Mouse (Mus musculus): ENCODE measurements around the gene Ins2. TPM values are rescaled to one million over a fixed set of nuclear protein-coding genes. Genes with fewer than 3 reads are reported as not detected.

The Ins2 gene
- total RNA-seq, 1 experiment from 2014 or later = not detected

Other genes starting within 250 kb of the Ins2 start
- gene Tnnt3, start 244.5 kb downstream of the Ins2 start, total RNA-seq (2017) = 1.2 TPM in 1 of 2 replicates, not detected in the other
- gene Mrpl23, start 210.7 kb downstream of the Ins2 start, total RNA-seq (2017) = 20.5 and 55.4 TPM in 2 replicates
- not detected in 2 replicates for gene Igf2, start 76.6 kb downstream of the Ins2 start, total RNA-seq (2017)
- gene Gm49394, start 73.4 kb downstream of the Ins2 start, total RNA-seq (2017) = not detected in 2 replicates
- not detected in 2 replicates for gene Th, start 187.7 kb upstream of the Ins2 start, total RNA-seq (2017)
- 0.27 TPM in 1 of 2 replicates, not detected in the other for gene Ascl2, start 225.9 kb upstream of the Ins2 start, total RNA-seq (2017)